Mouse (Mus musculus) retina, adult 2 months (tissue): ENCODE measurements around the gene Wapl.

ENCODE experiments used
- DNase-seq: peaks from one replicate; pipeline ENCODE4 v3.0.0-alpha.2; 2012; ENCODE audit warnings: low read depth, low spot score

The Wapl gene

GRCm38 (mm10) chr14:34773681-34774080, 100.0 kb downstream of the Wapl start:
- DNase-seq = no peak

- no peak for DNase-seq
Observed at GRCm38 (mm10) chr14:34774231-34774630, 100.5 kb downstream of the Wapl start.

DNA sequence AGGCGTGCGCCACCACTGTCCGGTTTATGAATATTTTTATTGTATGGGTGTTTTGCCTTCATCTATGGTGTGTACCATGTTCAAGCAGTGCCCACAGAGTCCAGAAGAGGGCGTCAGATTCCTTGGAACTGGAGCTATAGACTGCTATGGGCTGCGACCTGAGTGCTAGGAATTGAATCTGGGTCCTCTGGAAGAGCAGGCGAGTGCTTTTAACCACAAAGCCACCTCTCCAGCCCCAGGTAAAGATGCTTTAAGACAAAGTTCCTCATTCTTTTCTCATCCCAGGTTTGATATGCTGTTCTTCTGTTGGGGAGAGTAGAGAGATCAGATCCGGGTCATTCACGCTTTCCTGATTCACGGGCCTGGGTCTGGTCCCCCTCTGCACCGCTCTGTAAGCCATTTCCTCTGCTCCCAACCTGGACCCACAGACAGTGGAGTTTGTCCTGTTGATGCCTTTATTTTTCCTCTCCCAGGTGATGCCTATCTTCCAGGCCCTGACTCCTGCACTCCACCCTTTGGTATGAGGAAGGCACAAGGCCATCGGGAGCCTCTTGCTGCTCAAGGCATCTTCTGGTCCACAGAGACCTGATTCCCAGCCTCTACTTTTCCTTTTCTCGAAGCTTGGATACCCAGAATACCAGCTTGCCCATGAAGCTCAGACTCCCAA, 103.1 kb downstream of the Wapl start:
- DNase-seq = no peak

DNA sequence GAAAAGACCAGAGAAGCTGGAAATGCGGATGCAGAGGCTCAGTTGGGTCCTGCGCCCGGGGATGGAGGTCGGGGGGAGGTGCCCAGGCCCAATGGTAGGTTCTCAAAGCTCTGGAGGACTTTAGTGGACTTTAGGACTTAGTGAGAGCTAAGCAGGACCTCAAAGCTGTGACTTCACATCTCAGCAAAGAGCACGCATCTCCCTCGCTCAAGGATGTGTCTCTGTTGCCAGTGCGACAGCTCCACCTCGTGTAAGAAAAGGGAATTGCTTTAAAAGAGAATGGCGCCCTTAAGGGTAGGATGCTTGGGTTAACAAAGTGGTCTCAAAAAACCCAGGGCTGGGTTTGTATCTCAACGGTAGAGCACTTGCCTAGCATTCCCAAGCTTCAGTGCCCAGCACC, 104.1 kb downstream of the Wapl start:
- DNase-seq = peak; percentile 56

GRCm38 (mm10) chr14:34778760-34779159, 105.0 kb downstream of the Wapl start:
- no peak for DNase-seq

- DNase-seq = no peak
Observed at GRCm38 (mm10) chr14:34793406-34794037, 119.8 kb downstream of the Wapl start.
